Mouse (Mus musculus): ENCODE measurements around the gene Shbg.

Gene Shbg

GRCm38 (mm10) chr11:69601768-69602167 is 15.9 kb downstream of the Shbg start:
- DNase-seq (ENCODE audit: low read depth, low spot score), result no peak

GRCm38 (mm10) chr11:69600098-69600497 is 17.6 kb downstream of the Shbg start:
- peak; percentile 67 for DNase-seq (ENCODE audit: low read depth, low spot score)

GRCm38 (mm10) chr11:69599436-69599835 is 18.3 kb downstream of the Shbg start:
- no peak for DNase-seq (ENCODE audit: low read depth, low spot score)

GRCm38 (mm10) chr11:69594853-69595252 is 22.9 kb downstream of the Shbg start:
- DNase-seq (ENCODE audit: low read depth, low spot score), result no peak

- DNase-seq (ENCODE audit: low read depth, low spot score), result no peak
Observed at GRCm38 (mm10) chr11:69592799-69593198, 24.9 kb downstream of the Shbg start.

- peak; percentile 76 for DNase-seq (ENCODE audit: low read depth, low spot score)
Observed at GRCm38 (mm10) chr11:69591899-69592637, 25.6 kb downstream of the Shbg start.

- DNase-seq (ENCODE audit: low read depth, low spot score), result peak; percentile 73
Observed at GRCm38 (mm10) chr11:69591424-69591823, 26.3 kb downstream of the Shbg start.

- DNase-seq (ENCODE audit: low read depth, low spot score), result no peak
Observed at GRCm38 (mm10) chr11:69590622-69591021, 27.1 kb downstream of the Shbg start.

- DNase-seq (ENCODE audit: low read depth, low spot score), result no peak
Observed at GRCm38 (mm10) chr11:69589207-69589834, 28.4 kb downstream of the Shbg start.

- no peak for DNase-seq (ENCODE audit: low read depth, low spot score)
Observed at GRCm38 (mm10) chr11:69585718-69586325, 31.9 kb downstream of the Shbg start.

GRCm38 (mm10) chr11:69584937-69585336 is 32.8 kb downstream of the Shbg start:
- DNase-seq (ENCODE audit: low read depth, low spot score), result no peak

GRCm38 (mm10) chr11:69584008-69584407 is 33.7 kb downstream of the Shbg start:
- no peak for DNase-seq (ENCODE audit: low read depth, low spot score)

- no peak for DNase-seq (ENCODE audit: low read depth, low spot score)
Observed at GRCm38 (mm10) chr11:69582230-69582805, 35.4 kb downstream of the Shbg start.

GRCm38 (mm10) chr11:69581814-69582213 is 35.9 kb downstream of the Shbg start:
- no peak for DNase-seq (ENCODE audit: low read depth, low spot score)

GRCm38 (mm10) chr11:69581147-69581688 is 36.5 kb downstream of the Shbg start:
- peak; percentile 85 for DNase-seq (ENCODE audit: low read depth, low spot score)

GRCm38 (mm10) chr11:69580572-69581146 is 37.0 kb downstream of the Shbg start:
- DNase-seq (ENCODE audit: low read depth, low spot score), result no peak

- DNase-seq (ENCODE audit: low read depth, low spot score), result peak; percentile 94
Observed at GRCm38 (mm10) chr11:69580091-69580514, 37.6 kb downstream of the Shbg start, which contains the start of the genes Wrap53 and Trp53. Gene Wrap53 (minus strand): TSS chr11:69580255. Gene Trp53 (plus strand): TSS chr11:69580359.

GRCm38 (mm10) chr11:69579128-69580017 is 38.3 kb downstream of the Shbg start:
- DNase-seq (ENCODE audit: low read depth, low spot score), result peak; percentile 97

GRCm38 (mm10) chr11:69578301-69578700 is 39.4 kb downstream of the Shbg start:
- no peak for DNase-seq (ENCODE audit: low read depth, low spot score)

- no peak for DNase-seq (ENCODE audit: low read depth, low spot score)
Observed at GRCm38 (mm10) chr11:69576307-69576706, 41.4 kb downstream of the Shbg start.

GRCm38 (mm10) chr11:69575220-69575619 is 42.5 kb downstream of the Shbg start:
- no peak for DNase-seq (ENCODE audit: low read depth, low spot score)
